Mouse (Mus musculus) kidney, embryonic 16.5 days (tissue): ENCODE measurements around the gene Actl6a. TPM values are rescaled to one million over a fixed set of nuclear protein-coding genes. Genes with fewer than 3 reads are reported as not detected.

Experiments
- ATAC-seq: fragments of 200-750 bp; cut with Nextera tagmentation; 2 replicates; pipeline ENCODE4 v1.8.0; 2017; ENCODE audit warnings: moderate TSS enrichment; ENCODE audit not compliant: low FRiP score, low TSS enrichment
- H3K27ac ChIP-seq: fragments of 300-500 bp; sonication (generic); 2 replicates; pipeline ENCODE4 v1.5.1; 2014; ENCODE audit warnings: low read length
- H3K27me3 ChIP-seq: fragments of 300-500 bp; sonication (generic); 2 replicates; pipeline ENCODE4 v1.6.1; 2014; ENCODE audit warnings: low read length, control low read depth, mixed read lengths; ENCODE audit not compliant: insufficient read depth
- H3K36me3 ChIP-seq: fragments of 300-500 bp; sonication (generic); 2 replicates; pipeline ENCODE4 v1.6.1; 2014; ENCODE audit warnings: low read length, control low read depth, mixed read lengths; ENCODE audit not compliant: insufficient read depth
- H3K4me1 ChIP-seq: fragments of 300-500 bp; sonication (generic); 2 replicates; pipeline ENCODE4 v1.6.1; 2014; ENCODE audit warnings: low read length, control low read depth, mixed read lengths; ENCODE audit not compliant: insufficient read depth
- H3K4me2 ChIP-seq: fragments of 300-500 bp; sonication (generic); replicated peaks from 2 replicates; pipeline ENCODE4 v1.6.1; 2014; ENCODE audit warnings: low read depth, low read length
- H3K4me3 ChIP-seq: fragments of 300-500 bp; sonication (generic); 2 replicates; pipeline ENCODE4 v1.5.1; 2014; ENCODE audit warnings: mild to moderate bottlenecking, low read length
- H3K9ac ChIP-seq: fragments of 300-500 bp; sonication (generic); replicated peaks from 2 replicates; pipeline ENCODE4 v1.6.1; 2014; ENCODE audit warnings: low read length
- H3K9me3 ChIP-seq: fragments of 300-500 bp; sonication (generic); 2 replicates; pipeline ENCODE4 v1.6.1; 2016; ENCODE audit warnings: low read length, control low read depth
- WGBS: fragments of 180-500 bp; shearing (Covaris S2); extraction: QIAGEN DNeasy Blood & Tissue Kit; methylation state at CpG from one replicate; pipeline ENCODE4 v1.1.7; 2014; 5-methylcytosine and 5-hydroxymethylcytosine counted together
- polyA plus RNA-seq: library from polyadenylated mRNA; unstranded; fragments of >200 nt; fragmentation: Nextera tagmentation; extraction: Ambion mirVana; gene quantifications from 2 replicates; pipeline ENCODE4 v1.2.1, GENCODE M21; 2015

Gene Actl6a
- polyA plus RNA-seq, 1 experiment from 2014 or later, result 196 TPM

DNA sequence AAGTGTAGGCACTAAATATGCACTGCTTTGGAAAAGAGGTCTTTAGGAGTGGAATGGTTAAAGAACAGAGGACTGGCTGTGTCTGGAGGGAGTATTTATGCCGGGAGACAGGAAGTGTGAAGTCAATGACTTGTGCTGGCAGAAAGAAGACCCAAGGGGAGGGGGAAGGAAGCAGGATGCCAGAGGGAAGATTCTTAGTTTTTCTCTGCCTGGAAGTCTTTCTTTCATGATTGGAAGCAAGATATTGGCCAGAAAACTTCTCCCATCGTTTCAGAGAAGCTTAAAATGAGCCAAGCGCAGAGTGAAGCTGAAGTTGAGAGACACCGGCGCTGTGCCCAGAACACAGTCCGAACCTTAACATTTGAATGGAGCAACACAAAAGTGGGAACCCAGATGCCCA is 36.9 kb upstream of the Actl6a start:
- 67% methylated on average over 6 of the region's 6 CpGs for WGBS

DNA sequence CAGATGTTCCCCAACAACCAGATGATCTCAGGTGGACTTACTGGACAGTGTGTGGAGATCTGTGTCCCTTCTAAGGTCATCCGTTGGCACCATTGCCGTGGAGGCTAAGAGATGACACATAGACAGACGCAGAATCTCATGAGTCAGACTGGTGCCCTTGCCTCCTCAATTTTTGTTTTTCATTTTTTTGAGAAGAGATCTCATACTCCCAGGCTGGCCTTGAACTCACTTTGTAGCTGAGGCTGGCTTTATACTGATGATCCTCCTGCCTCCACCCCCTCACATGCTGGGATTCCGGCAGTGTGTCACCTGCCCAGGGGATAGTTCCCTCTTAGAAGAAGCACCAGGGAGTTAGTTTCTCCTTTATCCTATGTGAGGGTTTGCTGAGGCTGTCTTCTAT is 35.9 kb upstream of the Actl6a start:
- H3K9ac ChIP-seq, result no peak overlapping the region
- WGBS, result 93% methylated on average over 4 of the region's 4 CpGs
- no peak overlapping the region for H3K27ac ChIP-seq
- H3K4me2 ChIP-seq, result no peak overlapping the region
- H3K36me3 ChIP-seq, result no peaks in the 10 kb centered on the region
- H3K4me3 ChIP-seq, result no peak overlapping the region
- peaks cover 5% of the 10 kb centered on the region; the same call in 1 of the 2 replicates for H3K4me1 ChIP-seq
- no peaks in the 10 kb centered on the region for H3K27me3 ChIP-seq
- H3K9me3 ChIP-seq, result no peaks in the 10 kb centered on the region
- ATAC-seq, result no peak

More for the DNA sequence above, 36.9 kb upstream of the Actl6a start:
- no peaks in the 10 kb centered on the region for H3K36me3 ChIP-seq
- no peaks in the 10 kb centered on the region for H3K27me3 ChIP-seq
- H3K4me2 ChIP-seq, result no peak overlapping the region
- no peak overlapping the region for H3K9ac ChIP-seq
- H3K9me3 ChIP-seq, result no peaks in the 10 kb centered on the region
- peaks cover 5% of the 10 kb centered on the region; the same call in 1 of the 2 replicates for H3K4me1 ChIP-seq
- H3K4me3 ChIP-seq, result no peak overlapping the region
- ATAC-seq, result no peak
- H3K27ac ChIP-seq, result no peak overlapping the region

DNA sequence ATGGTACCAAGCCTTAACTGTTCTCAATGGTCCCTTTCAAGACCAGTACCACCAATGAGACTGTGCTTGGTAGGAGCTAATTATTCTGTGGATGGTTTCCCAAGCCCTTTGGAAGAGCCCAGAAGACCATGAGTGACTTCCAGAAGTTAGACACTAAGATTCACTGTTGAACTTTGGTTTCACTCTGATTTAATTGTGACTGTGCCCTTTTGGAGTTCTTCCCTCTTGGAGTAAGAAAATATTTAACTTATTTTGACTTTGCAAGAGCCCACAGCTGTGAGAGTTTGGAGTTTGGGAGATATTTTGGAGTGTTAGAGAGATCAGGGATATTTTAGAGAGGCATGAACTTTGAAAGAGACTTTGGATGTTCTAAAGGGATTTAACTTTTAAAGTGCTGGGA is 32.9 kb upstream of the Actl6a start:
- ATAC-seq, result no peak
- no peak overlapping the region for H3K4me3 ChIP-seq
- no peak overlapping the region for H3K27ac ChIP-seq

DNA sequence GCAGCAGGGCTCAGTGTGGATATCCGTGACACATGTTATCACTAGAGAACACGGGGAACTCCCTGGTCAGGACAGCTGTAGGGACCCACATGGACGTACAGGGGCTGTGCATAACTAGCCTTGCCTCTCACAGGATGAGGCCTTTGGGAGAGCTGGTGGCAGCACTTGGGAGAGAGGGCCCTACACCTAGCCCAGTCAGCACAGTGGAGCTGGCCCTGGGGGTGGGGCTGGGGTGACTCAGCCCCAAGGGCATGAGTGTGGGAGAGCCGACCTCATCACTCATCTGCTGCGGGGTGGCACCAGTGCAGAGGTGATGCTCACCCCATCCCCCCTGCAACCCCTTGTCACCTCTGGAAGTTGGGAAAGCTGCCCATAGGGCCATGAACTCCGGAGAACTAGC is 29.7 kb upstream of the Actl6a start:
- 69% methylated on average over 6 of the region's 6 CpGs for WGBS
- Histone ChIP-seq H3K4me2 (no peak overlapping the region), H3K4me3 (no peak overlapping the region), H3K27me3 (no peaks in the 10 kb centered on the region), H3K36me3 (no peaks in the 10 kb centered on the region), H3K9me3 (no peaks in the 10 kb centered on the region), H3K27ac (no peak overlapping the region), H3K9ac (no peak overlapping the region), H3K4me1 (no peaks in the 10 kb centered on the region)
- 0 out of 2 replicates have a peak, but pooled peaks have one; percentile 27 for ATAC-seq

More for the DNA sequence above, 32.9 kb upstream of the Actl6a start:
- no peaks in the 10 kb centered on the region for H3K36me3 ChIP-seq
- no peaks in the 10 kb centered on the region for H3K27me3 ChIP-seq
- H3K9me3 ChIP-seq, result no peaks in the 10 kb centered on the region
- peaks cover 5% of the 10 kb centered on the region; the same call in 1 of the 2 replicates for H3K4me1 ChIP-seq
- H3K4me2 ChIP-seq, result no peak overlapping the region
- H3K9ac ChIP-seq, result no peak overlapping the region

GRCm38 (mm10) chr3:32682910-32683531 is 23.1 kb upstream of the Actl6a start:
- H3K36me3 ChIP-seq, result no peaks in the 10 kb centered on the region
- ATAC-seq, result no peak
- H3K4me2 ChIP-seq, result no peak overlapping the region
- H3K4me1 ChIP-seq, result no peaks in the 10 kb centered on the region
- H3K27ac ChIP-seq, result no peak overlapping the region
- no peak overlapping the region for H3K4me3 ChIP-seq
- H3K27me3 ChIP-seq, result no peaks in the 10 kb centered on the region
- no peaks in the 10 kb centered on the region for H3K9me3 ChIP-seq
- no peak overlapping the region for H3K9ac ChIP-seq
- WGBS, result 74% methylated on average over 11 of the region's 12 CpGs

DNA sequence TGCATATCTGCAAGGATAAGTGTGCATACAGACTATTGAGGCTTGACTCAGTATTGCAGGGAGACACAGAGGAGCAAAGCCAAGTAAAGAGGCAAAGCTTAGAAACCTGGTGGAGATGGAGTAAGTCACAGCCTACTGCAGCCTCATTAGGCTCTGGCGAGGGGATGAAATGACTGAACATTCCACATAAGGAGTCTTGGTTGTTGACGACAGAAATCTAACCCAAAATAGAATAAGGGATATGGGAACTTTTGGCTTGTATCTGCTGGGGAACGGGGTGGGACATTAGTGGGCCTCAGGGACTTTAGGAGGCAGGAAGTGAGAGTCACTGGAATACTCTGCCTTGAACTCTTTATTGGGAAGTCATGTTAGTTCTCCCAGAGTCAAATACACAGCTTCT is 21.5 kb upstream of the Actl6a start:
- WGBS, result 74% methylated on average over 3 of the region's 3 CpGs
- Histone ChIP-seq H3K9ac (no peak overlapping the region), H3K9me3 (no peaks in the 10 kb centered on the region), H3K36me3 (no peaks in the 10 kb centered on the region), H3K27me3 (no peaks in the 10 kb centered on the region), H3K4me2 (no peak overlapping the region), H3K4me1 (no peaks in the 10 kb centered on the region), H3K27ac (no peak overlapping the region), H3K4me3 (no peak overlapping the region)
- ATAC-seq, result no peak

DNA sequence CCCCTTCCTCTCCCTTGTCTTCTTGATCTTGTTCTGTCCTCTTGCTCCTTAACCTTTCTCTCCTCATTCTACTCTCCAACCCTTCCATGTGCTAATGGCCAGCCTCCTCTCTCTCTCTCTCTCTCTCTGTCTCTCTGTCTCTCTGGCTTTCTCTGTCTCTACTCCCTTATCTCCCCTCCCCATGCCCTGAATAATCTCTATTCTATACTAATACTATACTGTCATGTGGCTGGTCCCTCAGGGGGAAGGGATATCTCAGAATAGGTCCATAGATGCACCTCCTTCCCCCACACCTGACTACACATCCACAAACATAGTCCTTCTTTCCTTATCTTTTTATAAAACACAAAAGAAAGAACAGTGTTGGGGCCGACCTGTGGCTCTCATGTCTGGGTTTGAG is 19.6 kb upstream of the Actl6a start:
- H3K27me3 ChIP-seq, result no peaks in the 10 kb centered on the region
- 56% methylated on average over 1 of the region's 1 CpGs for WGBS

GRCm38 (mm10) chr3:32687156-32687555 is 18.9 kb upstream of the Actl6a start:
- Histone ChIP-seq H3K27me3 (no peaks in the 10 kb centered on the region), H3K4me3 (no peak overlapping the region), H3K4me2 (no peak overlapping the region), H3K27ac (no peak overlapping the region), H3K4me1 (no peaks in the 10 kb centered on the region), H3K9me3 (no peaks in the 10 kb centered on the region), H3K9ac (no peak overlapping the region), H3K36me3 (no peaks in the 10 kb centered on the region)
- 21% methylated on average over 4 of the region's 4 CpGs for WGBS
- no peak for ATAC-seq

More for the DNA sequence above, 19.6 kb upstream of the Actl6a start:
- ATAC-seq, result no peak
- Histone ChIP-seq H3K4me2 (no peak overlapping the region), H3K27ac (no peak overlapping the region), H3K4me3 (no peak overlapping the region), H3K36me3 (no peaks in the 10 kb centered on the region), H3K4me1 (no peaks in the 10 kb centered on the region), H3K9me3 (no peaks in the 10 kb centered on the region), H3K9ac (no peak overlapping the region)

DNA sequence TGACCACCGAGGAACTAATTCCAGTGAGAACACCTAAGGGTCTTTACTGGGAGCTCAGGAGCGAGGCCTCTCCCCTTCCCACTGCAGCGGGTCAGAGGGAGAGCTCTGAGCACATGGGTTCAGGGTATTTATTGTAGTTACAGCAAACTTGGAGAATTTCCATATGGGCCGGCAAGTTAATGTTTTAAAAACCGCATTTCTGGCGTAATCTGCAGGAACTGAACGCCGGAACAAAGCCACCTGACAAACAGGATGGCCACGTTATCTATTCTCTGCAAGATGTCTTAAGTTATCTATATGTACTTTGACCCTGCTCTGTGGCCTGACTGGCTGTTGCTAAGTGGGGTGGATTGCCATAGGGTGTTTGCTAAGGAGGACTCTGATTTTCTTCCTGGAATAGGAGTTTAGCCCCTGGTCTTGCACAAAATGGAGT is 16.5 kb upstream of the Actl6a start:
- H3K36me3 ChIP-seq, result no peaks in the 10 kb centered on the region
- no peak overlapping the region for H3K27ac ChIP-seq
- no peak overlapping the region for H3K4me3 ChIP-seq
- H3K27me3 ChIP-seq, result no peaks in the 10 kb centered on the region
- H3K9me3 ChIP-seq, result no peaks in the 10 kb centered on the region
- H3K4me2 ChIP-seq, result no peak overlapping the region
- no peak for ATAC-seq
- H3K4me1 ChIP-seq, result no peaks in the 10 kb centered on the region
- WGBS, result 78% methylated on average over 9 of the region's 9 CpGs
- no peak overlapping the region for H3K9ac ChIP-seq

DNA sequence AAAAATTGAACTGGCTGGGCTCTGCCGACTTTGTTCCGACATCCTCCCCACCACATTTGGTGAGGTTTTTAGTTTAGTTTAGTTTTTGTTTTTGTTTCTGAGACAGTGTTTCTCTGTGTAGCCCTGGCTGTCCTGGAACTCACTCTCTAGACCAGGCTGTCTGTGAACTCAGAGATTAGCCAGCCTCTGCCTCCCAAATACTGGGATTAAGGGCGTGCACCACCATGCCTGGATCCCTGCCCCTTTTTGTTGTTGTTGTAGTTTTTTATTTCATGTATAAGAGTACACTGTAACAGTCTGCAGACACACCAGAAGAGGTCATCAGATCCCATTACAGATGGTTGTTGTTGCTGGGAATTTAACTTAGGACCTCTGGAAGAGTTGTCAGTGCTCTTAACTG is 16.1 kb upstream of the Actl6a start:
- Histone ChIP-seq H3K27me3 (no peaks in the 10 kb centered on the region), H3K9me3 (no peaks in the 10 kb centered on the region), H3K9ac (no peak overlapping the region), H3K36me3 (no peaks in the 10 kb centered on the region), H3K4me3 (no peak overlapping the region), H3K4me1 (no peaks in the 10 kb centered on the region), H3K27ac (no peak overlapping the region), H3K4me2 (no peak overlapping the region)
- no peak for ATAC-seq
- 90% methylated on average over 3 of the region's 3 CpGs for WGBS
